Mouse (Mus musculus): ENCODE data around the gene F13b. TPM values are rescaled to one million over a fixed set of nuclear protein-coding genes. Genes with fewer than 3 reads are reported as not detected.

The F13b gene
- total RNA-seq (2014; fragmentation: Nextera tagmentation) (not detected in 2 replicates), total RNA-seq (2017) (0.12 TPM in 1 of 2 replicates, not detected in the other), polyA plus RNA-seq (2012) (not detected in 2 replicates)

GRCm38 (mm10) chr1:139501258-139501752 lies at the start of gene F13b:
F13b (plus strand) TSS chr1:139501702.
- Histone ChIP-seq H3K36me3 (replicated peaks) (no peaks in the 10 kb centered on the region), H3K4me3 (ENCODE audit: low read depth, low read length) (no peak within 1 kb of the TSS), H3K4me1 (ENCODE audit: insufficient read depth, low read depth, low read length) (no peaks in the 10 kb centered on the region), H3K27me3 (ENCODE audit: insufficient read depth, low read length) (no peaks in the 10 kb centered on the region), H3K9me3 (replicated peaks) (no peaks in the 10 kb centered on the region)
- no peak for ATAC-seq (ENCODE audit: extremely low read depth, insufficient number of reproducible peaks, low FRiP score, poor library complexity, severe bottlenecking)
- TF ChIP-seq POLR2AphosphoS5 (IDR thresholded peaks at IDR 0.05; ENCODE audit: insufficient replicate concordance, low read depth, low read length) (no peak), GATA1 (IDR thresholded peaks at IDR 0.05; ENCODE audit: borderline replicate concordance, low read length) (no peak), GATA2 (IDR thresholded peaks at IDR 0.05; ENCODE audit: borderline replicate concordance, low read depth, low read length) (no peak), TAL1 (conservative IDR thresholded peaks at IDR 0.05; ENCODE audit: low read depth, low read length) (no peak), CTCF (IDR thresholded peaks at IDR 0.05; ENCODE audit: low read depth, low read length) (no peak)
- no peak for DNase-seq (ENCODE audit: low spot score)

- peak; percentile 98 for ATAC-seq (ENCODE audit: extremely low read depth, insufficient number of reproducible peaks, low FRiP score, poor library complexity, severe bottlenecking)
- no peak for TF ChIP-seq GATA2 (IDR thresholded peaks at IDR 0.05; ENCODE audit: borderline replicate concordance, low read depth, low read length)
- TF ChIP-seq POLR2AphosphoS5 (IDR thresholded peaks at IDR 0.05; ENCODE audit: insufficient replicate concordance, low read depth, low read length) = no peak
- no peak for TF ChIP-seq TAL1 (conservative IDR thresholded peaks at IDR 0.05; ENCODE audit: low read depth, low read length)
- no peak for TF ChIP-seq CTCF (IDR thresholded peaks at IDR 0.05; ENCODE audit: low read depth, low read length)
- no peak for TF ChIP-seq GATA1 (IDR thresholded peaks at IDR 0.05; ENCODE audit: borderline replicate concordance, low read length)
- Histone ChIP-seq H3K27me3 (ENCODE audit: insufficient read depth, low read length) (no peaks in the 10 kb centered on the region), H3K4me1 (ENCODE audit: insufficient read depth, low read depth, low read length) (peaks cover 33% of the 10 kb centered on the region), H3K4me3 (ENCODE audit: low read depth, low read length) (peak within 1 kb of the TSS; percentile 86), H3K9me3 (replicated peaks) (no peaks in the 10 kb centered on the region), H3K36me3 (replicated peaks) (peaks cover 31% of the 10 kb centered on the region)
- peak; percentile 96 for DNase-seq (ENCODE audit: low spot score)
These were observed 46.9 kb upstream of the F13b start, which contains the start of gene Aspm for GRCm38 (mm10) chr1:139454340-139455225. Aspm (plus strand) TSS chr1:139454772.

- DNase-seq (ENCODE audit: low spot score) = peak; percentile 41
- Histone ChIP-seq H3K4me1 (ENCODE audit: insufficient read depth, low read depth, low read length) (peaks cover 36% of the 10 kb centered on the region), H3K36me3 (replicated peaks) (peaks cover 33% of the 10 kb centered on the region), H3K27me3 (ENCODE audit: insufficient read depth, low read length) (no peaks in the 10 kb centered on the region), H3K9me3 (replicated peaks) (no peaks in the 10 kb centered on the region), H3K4me3 (ENCODE audit: low read depth, low read length) (peak overlapping the region; percentile 86)
- TF ChIP-seq TAL1 (conservative IDR thresholded peaks at IDR 0.05; ENCODE audit: low read depth, low read length) (no peak), POLR2AphosphoS5 (IDR thresholded peaks at IDR 0.05; ENCODE audit: insufficient replicate concordance, low read depth, low read length) (no peak), GATA2 (IDR thresholded peaks at IDR 0.05; ENCODE audit: borderline replicate concordance, low read depth, low read length) (no peak), CTCF (IDR thresholded peaks at IDR 0.05; ENCODE audit: low read depth, low read length) (no peak), GATA1 (IDR thresholded peaks at IDR 0.05; ENCODE audit: borderline replicate concordance, low read length) (no peak)
- ATAC-seq (ENCODE audit: extremely low read depth, insufficient number of reproducible peaks, low FRiP score, poor library complexity, severe bottlenecking) = peak; percentile 29
These were observed 46.2 kb upstream of the F13b start for GRCm38 (mm10) chr1:139455226-139455869.

- Histone ChIP-seq H3K4me3 (ENCODE audit: low read depth, low read length) (no peak overlapping the region), H3K36me3 (replicated peaks) (peaks cover 74% of the 10 kb centered on the region), H3K4me1 (ENCODE audit: insufficient read depth, low read depth, low read length) (peaks cover 54% of the 10 kb centered on the region), H3K27me3 (ENCODE audit: insufficient read depth, low read length) (no peaks in the 10 kb centered on the region), H3K9me3 (replicated peaks) (no peaks in the 10 kb centered on the region)
- ATAC-seq (ENCODE audit: extremely low read depth, insufficient number of reproducible peaks, low FRiP score, poor library complexity, severe bottlenecking) (no peak), DNase-seq (ENCODE audit: low spot score) (no peak)
- TF ChIP-seq GATA2 (IDR thresholded peaks at IDR 0.05; ENCODE audit: borderline replicate concordance, low read depth, low read length) = no peak
- no peak for TF ChIP-seq POLR2AphosphoS5 (IDR thresholded peaks at IDR 0.05; ENCODE audit: insufficient replicate concordance, low read depth, low read length)
- TF ChIP-seq GATA1 (IDR thresholded peaks at IDR 0.05; ENCODE audit: borderline replicate concordance, low read length) = no peak
- TF ChIP-seq TAL1 (conservative IDR thresholded peaks at IDR 0.05; ENCODE audit: low read depth, low read length) = no peak
- no peak for TF ChIP-seq CTCF (IDR thresholded peaks at IDR 0.05; ENCODE audit: low read depth, low read length)
These were observed 40.7 kb upstream of the F13b start for GRCm38 (mm10) chr1:139460807-139461206.

GRCm38 (mm10) chr1:139465936-139466335 lies 35.6 kb upstream of the F13b start:
- Histone ChIP-seq H3K36me3 (replicated peaks) (peaks cover 79% of the 10 kb centered on the region), H3K4me1 (ENCODE audit: insufficient read depth, low read depth, low read length) (peaks cover 39% of the 10 kb centered on the region), H3K9me3 (replicated peaks) (no peaks in the 10 kb centered on the region), H3K27me3 (ENCODE audit: insufficient read depth, low read length) (no peaks in the 10 kb centered on the region), H3K4me3 (ENCODE audit: low read depth, low read length) (peak overlapping the region; percentile 67; the same call in 1 of the 2 replicates)
- ATAC-seq (ENCODE audit: extremely low read depth, insufficient number of reproducible peaks, low FRiP score, poor library complexity, severe bottlenecking) (peak; percentile 98), DNase-seq (ENCODE audit: low spot score) (peak; percentile 86)
- TF ChIP-seq GATA2 (IDR thresholded peaks at IDR 0.05; ENCODE audit: borderline replicate concordance, low read depth, low read length) = no peak
- TF ChIP-seq TAL1 (conservative IDR thresholded peaks at IDR 0.05; ENCODE audit: low read depth, low read length) = peak; percentile 62

GRCm38 (mm10) chr1:139478898-139479297 lies 22.6 kb upstream of the F13b start:
- Histone ChIP-seq H3K27me3 (ENCODE audit: insufficient read depth, low read length) (no peaks in the 10 kb centered on the region), H3K36me3 (replicated peaks) (peaks cover 91% of the 10 kb centered on the region), H3K4me3 (ENCODE audit: low read depth, low read length) (no peak overlapping the region), H3K9me3 (replicated peaks) (no peaks in the 10 kb centered on the region), H3K4me1 (ENCODE audit: insufficient read depth, low read depth, low read length) (no peaks in the 10 kb centered on the region)
- DNase-seq (ENCODE audit: low spot score) (no peak), ATAC-seq (ENCODE audit: extremely low read depth, insufficient number of reproducible peaks, low FRiP score, poor library complexity, severe bottlenecking) (no peak)
- no peak for TF ChIP-seq GATA2 (IDR thresholded peaks at IDR 0.05; ENCODE audit: borderline replicate concordance, low read depth, low read length)

Measured in G1E (cell line).